Mouse (Mus musculus): ENCODE data around the gene Zhx3.

- TF ChIP-seq POLR2A (IDR thresholded peaks at IDR 0.05; ENCODE audit: control insufficient read depth, low read depth, low read length) (no peak), CTCF (IDR thresholded peaks at IDR 0.05; ENCODE audit: control insufficient read depth, insufficient read depth, insufficient replicate concordance, low read depth, low read length) (no peak)
Observed at GRCm38 (mm10) chr2:160802326-160802725, 70.5 kb downstream of the Zhx3 start.

Data from testis, adult 2 months (tissue).